Mouse (Mus musculus) cerebellum, postnatal 14 days (tissue): ENCODE results near the gene Pou3f4.
"Not testable (repeated sequence)": the region's sequence is repeated elsewhere in the genome, so short reads cannot be mapped to it uniquely, and the experiment has no call there.

Experiments
- DNase-seq, 2 experiments: peaks; one replicate each; pipeline ENCODE4 v3.0.0; 2021; ENCODE audit warnings: mixed read lengths in 2 of 2

The Pou3f4 gene

DNA sequence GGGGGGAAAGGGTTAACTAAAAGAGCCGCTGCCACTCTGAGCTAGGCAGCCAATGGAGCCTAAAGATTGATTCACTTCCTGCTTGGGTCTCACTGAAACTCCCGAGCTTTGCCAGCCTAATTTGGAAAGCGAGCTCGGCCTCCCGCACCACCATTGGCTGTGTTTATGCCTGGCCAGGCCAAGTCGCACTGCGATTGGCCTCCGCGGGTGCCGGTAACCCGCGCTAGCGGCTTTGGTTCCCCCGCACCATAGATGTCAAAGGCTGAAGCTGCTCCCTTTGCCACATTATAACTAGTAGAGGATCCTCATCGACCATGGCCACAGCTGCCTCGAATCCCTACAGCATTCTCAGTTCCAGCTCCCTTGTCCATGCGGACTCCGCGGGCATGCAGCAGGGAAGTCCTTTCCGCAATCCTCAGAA, at the start of gene Pou3f4:
Pou3f4 (plus strand) TSS at position 130 of the 421 bp plus-strand sequence.
- peak; percentile 80 to 85 for DNase-seq

DNA sequence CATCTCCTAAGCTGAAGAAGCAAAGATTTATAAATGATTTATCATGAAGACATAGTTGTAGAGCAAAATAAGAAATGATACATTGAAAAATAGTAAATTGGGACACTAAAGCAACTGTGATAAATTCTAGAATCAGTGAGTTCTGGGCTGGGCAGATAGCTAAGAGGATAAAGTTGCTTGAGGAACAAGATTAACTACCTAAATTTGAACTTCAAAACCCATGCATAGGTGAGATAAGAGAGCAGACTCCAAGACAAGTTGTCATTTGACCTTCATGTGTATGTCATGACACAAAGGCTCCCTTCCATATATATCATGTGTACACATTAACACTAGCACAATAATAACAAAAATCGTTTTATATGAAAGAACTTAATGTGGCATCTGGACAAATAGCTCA, 48.1 kb upstream of the Pou3f4 start:
- no peak for DNase-seq

DNA sequence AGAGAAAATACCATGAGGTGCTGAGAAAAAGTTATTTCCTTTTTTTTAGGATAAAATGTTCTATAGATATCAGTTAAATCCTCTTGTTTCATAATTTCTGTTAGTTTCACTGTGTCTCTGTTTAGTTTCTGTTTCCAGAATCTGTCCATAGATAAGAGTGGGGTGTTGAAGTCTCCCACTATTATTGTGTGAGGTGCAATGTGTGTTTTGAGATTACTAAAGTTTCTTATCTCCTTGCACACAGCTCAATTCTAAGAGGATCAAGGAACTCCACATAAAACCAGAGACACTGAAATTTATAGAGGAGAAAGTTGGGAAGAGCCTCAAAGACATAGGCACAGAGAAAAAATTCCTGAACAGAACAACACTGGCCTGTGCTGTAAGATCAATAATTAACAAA, 39.3 kb upstream of the Pou3f4 start:
- DNase-seq = not testable (repeated sequence)

DNA sequence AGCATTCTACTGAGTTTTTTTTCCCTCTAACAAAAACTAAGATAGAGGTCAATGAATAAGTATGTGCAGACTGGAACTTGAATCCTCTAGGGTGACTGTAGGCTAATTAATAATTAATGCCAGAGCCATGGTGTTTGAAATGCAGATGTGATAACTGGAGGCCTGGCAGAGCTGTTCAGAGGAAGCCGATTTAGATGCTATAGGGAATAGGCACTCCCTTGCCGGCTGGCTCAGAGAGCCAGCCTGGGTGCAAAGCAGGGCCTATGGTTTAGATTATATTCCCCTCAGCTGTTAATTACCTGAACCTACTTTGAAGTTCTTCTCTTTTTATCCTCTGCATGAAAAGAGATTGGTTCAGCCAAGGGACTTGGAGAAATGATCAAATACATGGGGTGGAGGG, 11.6 kb upstream of the Pou3f4 start:
- no peak for DNase-seq

DNA sequence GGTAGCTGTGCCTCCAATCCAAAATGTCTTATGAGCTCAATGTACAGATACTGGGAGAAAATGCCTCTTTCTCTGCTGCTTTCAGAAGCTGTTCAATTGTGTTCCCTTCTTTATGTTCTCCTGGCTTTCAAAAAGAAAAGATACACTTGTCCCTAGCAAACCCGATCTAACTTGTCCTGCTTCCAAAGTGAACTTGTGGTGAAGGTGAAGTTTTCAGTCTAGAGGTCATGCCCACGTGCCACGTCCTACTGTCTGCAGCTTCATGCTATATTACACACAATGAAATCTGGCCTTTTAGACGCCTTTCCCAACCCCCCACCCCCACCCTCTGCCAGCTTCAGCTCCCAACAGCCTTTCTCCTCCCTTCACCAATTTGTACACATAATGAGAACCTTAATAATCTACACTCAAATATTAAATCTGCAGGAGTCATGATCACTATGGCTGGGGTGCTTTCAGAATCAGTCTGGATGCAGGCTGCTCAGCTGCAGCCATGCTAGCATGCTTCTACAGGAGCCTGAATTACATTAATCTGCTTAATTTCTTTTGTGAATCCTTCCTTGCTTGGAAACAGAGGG, 4.0 kb upstream of the Pou3f4 start:
- DNase-seq = no peak

DNA sequence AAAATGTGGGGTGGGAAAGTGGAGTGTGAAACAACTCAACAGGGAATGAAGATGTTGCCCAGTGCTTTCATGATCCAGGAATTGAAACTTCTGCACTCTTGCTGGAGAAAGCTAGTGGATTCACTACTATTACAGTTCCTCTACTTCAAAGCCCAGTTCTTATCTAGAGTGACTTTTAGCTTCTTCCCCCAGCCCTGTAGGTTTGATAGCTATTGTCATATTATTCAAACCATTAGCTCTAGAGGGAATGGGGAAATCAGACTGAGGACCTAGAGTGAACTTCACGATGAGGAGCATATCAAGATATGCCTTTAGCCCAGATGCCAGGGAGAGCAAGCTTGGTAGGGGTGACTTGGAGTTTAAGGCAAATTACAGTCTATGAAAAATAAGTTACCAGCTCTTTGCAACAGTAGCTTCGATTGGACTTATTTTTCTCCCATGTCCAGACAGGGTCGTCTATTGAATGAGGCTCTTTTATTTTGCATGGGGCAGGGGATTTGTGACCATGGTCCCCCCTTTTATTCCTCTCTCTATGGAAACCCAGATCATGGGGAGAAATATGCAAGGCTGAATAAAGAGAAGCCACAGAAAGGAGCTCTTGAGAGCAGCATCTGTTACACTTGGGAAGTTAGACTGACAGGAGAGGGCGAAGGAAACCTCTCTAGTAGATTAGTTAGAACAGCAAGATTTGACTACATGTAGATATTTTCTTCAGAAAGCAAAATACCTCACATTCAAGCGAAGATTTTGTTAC, 3.1 kb upstream of the Pou3f4 start:
- DNase-seq = no peak

DNA sequence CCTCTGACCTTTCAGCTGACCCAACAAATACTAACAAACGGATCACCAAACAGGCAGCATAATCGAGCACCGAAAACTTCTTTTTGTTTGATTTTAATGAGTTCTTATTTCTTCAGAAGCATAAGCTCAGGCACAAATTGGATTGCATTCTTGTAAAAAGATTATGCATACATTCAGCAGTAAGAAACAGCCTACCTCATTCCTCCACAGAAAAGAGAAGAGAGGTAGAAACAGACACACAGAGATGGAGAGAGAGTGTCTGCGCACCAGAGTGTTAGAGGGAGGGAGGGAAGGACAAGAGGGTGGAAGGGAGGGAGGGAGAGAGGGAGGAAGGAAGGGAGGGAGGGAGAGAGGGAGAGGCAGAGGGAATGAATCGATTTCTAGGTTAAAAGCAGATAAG, 2.0 kb upstream of the Pou3f4 start:
- no peak for DNase-seq

DNA sequence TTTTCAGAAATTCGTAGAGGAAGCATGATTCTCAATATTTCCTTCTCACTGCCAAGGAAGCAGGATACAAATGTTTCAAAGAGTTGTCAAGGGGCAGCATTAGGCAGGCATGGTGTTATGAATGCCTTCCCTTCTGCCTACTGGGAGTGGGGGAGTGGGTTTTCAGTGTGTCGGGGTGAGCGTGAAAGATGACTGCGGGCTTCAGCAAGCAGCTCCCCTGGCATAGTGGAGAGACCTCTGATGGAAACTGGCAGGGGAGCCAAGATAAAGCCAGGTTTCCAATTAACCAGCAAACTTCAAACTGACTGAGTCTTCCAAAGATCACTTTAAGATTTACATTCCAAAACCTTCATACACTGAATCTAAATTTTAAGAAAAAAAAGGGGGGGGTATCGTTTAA, 679 bp upstream of the Pou3f4 start:
- DNase-seq = peak; percentile 7 to 18

DNA sequence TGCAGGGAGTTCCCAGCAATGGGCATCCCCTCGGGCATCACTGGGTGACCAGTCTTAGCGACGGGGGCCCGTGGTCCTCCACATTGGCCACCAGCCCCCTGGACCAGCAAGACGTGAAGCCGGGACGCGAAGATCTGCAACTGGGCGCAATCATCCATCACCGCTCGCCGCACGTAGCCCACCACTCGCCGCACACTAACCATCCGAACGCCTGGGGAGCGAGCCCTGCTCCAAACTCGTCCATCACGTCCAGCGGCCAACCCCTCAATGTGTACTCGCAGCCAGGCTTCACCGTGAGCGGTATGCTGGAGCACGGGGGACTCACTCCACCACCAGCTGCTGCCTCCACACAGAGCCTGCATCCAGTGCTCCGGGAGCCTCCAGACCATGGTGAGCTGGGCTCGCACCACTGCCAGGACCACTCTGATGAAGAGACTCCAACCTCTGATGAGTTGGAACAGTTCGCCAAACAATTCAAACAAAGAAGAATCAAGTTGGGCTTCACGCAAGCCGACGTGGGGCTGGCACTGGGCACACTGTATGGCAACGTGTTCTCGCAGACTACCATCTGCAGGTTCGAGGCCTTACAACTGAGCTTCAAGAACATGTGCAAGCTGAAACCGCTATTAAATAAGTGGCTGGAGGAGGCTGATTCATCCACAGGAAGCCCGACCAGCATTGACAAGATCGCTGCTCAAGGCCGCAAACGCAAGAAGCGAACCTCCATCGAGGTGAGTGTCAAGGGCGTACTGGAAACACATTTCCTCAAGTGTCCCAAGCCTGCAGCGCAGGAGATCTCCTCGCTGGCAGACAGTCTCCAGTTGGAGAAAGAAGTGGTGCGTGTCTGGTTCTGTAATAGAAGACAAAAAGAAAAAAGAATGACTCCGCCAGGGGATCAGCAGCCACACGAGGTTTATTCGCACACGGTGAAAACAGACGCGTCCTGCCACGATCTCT, 790 bp downstream of the Pou3f4 start:
- DNase-seq = peak; percentile 30 to 31

DNA sequence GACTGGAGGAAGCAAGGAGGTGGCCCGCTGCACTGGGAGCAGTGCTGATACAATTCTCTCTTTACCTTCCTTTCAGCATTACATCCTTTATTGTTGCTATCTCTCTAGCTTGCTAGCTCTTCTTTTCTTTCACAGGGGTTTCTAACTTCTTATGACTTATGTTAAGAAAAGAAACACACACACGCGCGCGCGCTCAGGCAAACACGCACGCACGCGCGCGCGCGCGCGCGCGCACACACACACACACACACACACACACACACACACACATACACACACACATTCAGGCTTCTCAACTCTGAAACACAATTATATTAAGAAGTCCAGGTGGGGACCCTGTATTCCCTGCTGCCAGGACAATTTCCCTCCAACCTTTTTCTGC, 1.5 kb downstream of the Pou3f4 start:
- DNase-seq = peak; percentile 15 to 23

DNA sequence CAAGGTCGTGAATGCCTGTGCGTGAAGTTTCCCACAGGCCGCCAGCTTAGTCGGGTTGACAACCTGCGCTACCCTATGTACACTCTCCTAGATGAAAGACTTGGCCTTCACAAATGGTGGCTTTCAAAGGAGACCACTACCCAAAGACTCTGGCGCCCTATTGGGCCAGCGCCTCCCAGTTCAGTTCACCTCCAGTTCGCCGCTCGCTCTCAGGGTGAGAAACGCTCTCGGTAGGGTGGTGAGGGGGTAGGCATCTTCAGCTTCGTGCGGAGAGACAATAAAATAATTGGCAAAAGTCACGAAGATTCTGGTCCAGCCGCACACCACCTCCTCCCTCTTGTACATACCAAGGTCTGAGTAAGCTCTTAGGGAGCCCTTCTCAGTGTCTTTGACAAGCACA, 2.5 kb downstream of the Pou3f4 start:
- peak; percentile 2 to 6 for DNase-seq

DNA sequence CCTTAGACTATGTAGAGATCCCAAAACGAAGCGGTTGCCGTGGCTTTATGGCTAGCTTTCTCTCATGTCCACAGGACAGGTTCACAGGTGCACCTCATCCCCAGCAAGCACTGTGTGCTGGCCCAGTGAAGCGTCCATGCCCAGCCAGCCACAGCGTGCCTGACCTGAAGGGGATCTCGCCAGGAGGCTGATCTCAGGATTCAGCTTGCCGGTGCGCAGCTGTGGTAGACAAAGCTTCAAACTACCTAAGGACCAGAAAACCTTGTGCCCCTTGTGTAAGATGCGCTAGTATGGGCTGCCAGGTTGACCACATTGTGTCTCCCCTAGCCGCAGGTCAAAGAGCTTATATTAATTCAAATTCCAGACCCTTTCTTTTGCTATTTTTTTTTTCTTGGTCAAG, 3.1 kb downstream of the Pou3f4 start:
- peak in 1 of 2 experiments; percentile 8 for DNase-seq

DNA sequence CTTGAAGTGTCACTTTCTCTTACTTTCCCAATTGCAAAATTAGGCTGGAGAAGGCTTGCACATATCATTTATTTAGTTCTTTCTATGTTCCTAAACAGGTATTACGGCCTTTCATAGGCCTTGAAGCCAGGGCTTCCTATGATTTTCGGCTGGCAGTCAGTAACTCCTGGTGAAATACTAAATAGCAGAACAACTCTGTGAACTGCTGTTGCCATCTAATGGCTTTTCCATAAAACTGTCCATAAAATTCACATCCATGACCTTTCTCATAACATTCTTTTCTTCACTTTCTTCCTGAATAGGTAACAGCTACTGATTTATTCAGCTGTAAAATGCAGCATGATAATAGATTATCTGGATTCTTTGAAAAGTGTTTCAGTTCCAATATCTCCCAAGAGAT, 23.4 kb downstream of the Pou3f4 start:
- peak in 1 of 2 experiments; percentile 1 for DNase-seq

DNA sequence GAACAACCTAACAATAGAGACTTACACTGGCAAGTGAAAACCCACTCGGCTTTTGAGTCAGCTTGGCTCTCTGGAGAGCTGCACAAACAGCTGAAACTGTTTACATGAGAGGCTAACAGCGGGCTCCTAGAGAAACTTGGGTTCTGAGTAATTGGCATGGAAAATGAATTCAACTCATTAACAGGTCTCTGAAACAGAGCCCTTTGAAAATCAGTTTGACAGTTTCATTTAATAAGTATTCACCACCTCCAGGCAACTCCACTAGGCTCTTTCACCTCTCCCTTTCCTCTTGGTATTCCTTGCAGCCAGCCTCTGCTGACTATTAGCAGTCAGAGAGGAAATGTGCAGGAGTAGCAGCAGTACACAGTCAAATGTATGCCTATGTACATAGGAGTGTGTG, 37.2 kb downstream of the Pou3f4 start:
- DNase-seq = no peak
